Mouse (Mus musculus): ENCODE data around the gene Apol6. TPM values are rescaled to one million over a fixed set of nuclear protein-coding genes. Genes with fewer than 3 reads are reported as not detected.

The Apol6 gene
- polyA plus RNA-seq, 1 experiment from 2014 or later = not detected

DNA sequence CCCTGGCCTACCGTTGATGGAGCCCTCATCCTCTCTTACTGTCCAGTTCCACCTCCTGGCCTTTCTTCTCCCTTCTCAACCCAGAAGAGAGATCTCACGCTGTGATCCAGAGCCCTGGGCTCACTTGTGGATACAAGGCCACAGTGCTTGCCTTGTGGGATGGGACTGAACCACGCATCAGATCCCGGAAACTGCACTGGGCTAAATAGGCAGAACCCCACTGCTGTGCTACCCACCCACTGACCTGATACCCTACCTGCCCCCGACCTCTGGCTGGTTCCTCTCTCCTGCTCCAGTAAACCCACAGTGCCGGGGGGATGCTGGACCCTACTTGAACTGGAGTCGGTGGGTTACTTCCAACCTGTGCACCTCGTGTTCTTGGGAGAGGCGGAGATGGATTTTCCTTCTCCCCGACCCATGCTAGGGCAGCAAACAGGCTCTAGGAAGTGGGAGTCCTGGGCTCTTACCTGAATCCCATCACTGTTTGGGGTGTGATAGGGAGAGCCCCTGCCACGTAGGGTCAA, 26.3 kb downstream of the Apol6 start:
- WGBS = 87% methylated on average over 11 of the region's 11 CpGs
- Histone ChIP-seq H3K36me3 (ENCODE audit: control insufficient read depth, insufficient read depth, low read length) (no peaks in the 10 kb centered on the region), H3K4me3 (ENCODE audit: low read depth, low read length) (no peak overlapping the region), H3K4me2 (ENCODE audit: low read length) (no peak overlapping the region), H3K27me3 (ENCODE audit: control insufficient read depth, insufficient read depth, low read depth, low read length) (no peaks in the 10 kb centered on the region), H3K9ac (ENCODE audit: low read depth, low read length) (no peak overlapping the region), H3K27ac (ENCODE audit: low read length) (no peak overlapping the region), H3K9me3 (replicated peaks; ENCODE audit: control insufficient read depth, low read length, poor library complexity, severe bottlenecking) (no peaks in the 10 kb centered on the region), H3K4me1 (ENCODE audit: control insufficient read depth, insufficient read depth, low read length) (peaks cover 5% of the 10 kb centered on the region; the same call in 1 of the 2 replicates)
- no peak for ATAC-seq

DNA sequence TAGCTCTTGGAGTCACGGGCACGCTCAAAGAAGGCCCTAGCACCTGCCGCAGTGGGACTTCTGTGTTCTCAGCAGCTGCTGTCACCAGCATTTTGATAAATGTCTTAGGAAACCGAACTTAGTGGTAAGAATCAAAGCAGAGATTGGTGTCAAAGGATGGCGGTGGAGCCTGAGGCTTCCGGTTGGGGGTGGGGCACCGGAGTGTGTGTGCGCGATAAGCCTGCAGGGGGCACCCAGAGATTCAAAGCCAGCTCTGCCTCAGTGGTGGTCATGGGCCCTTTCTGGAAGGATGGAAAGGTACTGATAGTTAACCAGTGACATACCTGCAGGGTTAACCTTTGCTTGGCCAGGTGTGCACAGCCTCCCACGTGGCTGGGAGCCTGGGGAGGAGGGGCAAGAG, 27.0 kb downstream of the Apol6 start:
- H3K27me3 ChIP-seq (ENCODE audit: control insufficient read depth, insufficient read depth, low read depth, low read length) = no peaks in the 10 kb centered on the region
- no peak overlapping the region for H3K9ac ChIP-seq (ENCODE audit: low read depth, low read length)
- H3K4me2 ChIP-seq (ENCODE audit: low read length) = peak overlapping the region; percentile 36
- peak; percentile 55 for ATAC-seq
- H3K9me3 ChIP-seq (replicated peaks; ENCODE audit: control insufficient read depth, low read length, poor library complexity, severe bottlenecking) = no peaks in the 10 kb centered on the region
- WGBS = 23% methylated on average over 10 of the region's 10 CpGs
- no peak overlapping the region for H3K4me3 ChIP-seq (ENCODE audit: low read depth, low read length)
- H3K4me1 ChIP-seq (ENCODE audit: control insufficient read depth, insufficient read depth, low read length) = peaks cover 5% of the 10 kb centered on the region; the same call in 1 of the 2 replicates
- H3K36me3 ChIP-seq (ENCODE audit: control insufficient read depth, insufficient read depth, low read length) = peaks cover 2% of the 10 kb centered on the region; the same call in 1 of the 2 replicates
- no peak overlapping the region for H3K27ac ChIP-seq (ENCODE audit: low read length)

DNA sequence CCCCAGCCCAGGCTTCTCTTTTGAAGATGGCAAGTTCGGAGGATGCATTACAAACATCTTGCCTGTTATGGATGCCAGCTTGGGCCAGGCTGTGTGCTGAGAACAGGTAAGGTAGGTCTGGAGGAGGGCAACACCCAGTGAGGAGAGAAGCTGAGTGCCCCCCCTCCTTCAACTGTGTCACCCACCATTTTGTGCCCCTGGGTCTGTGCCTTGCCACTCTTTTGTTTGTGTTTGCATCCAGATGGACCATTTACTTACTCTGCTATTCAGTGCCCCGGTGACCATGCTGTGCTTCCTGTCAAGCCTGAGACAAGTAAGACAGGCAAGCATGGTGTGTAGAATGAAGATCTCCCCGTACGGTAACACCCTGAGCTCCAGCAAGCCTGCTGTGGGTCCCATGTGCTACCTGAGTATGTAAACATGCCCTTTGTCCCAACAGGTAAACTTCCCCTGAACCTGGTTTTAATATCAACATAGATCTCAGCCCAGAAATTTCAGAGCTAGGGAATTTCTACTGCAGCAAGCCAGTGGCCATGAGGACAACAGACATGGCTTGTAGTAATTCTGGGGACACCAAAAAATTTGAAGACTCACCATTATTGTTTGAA, 28.1 kb downstream of the Apol6 start:
- 75% methylated on average over 4 of the region's 4 CpGs for WGBS
- Histone ChIP-seq H3K9ac (ENCODE audit: low read depth, low read length) (no peak overlapping the region), H3K4me2 (ENCODE audit: low read length) (no peak overlapping the region), H3K27ac (ENCODE audit: low read length) (no peak overlapping the region), H3K27me3 (ENCODE audit: control insufficient read depth, insufficient read depth, low read depth, low read length) (no peaks in the 10 kb centered on the region), H3K9me3 (replicated peaks; ENCODE audit: control insufficient read depth, low read length, poor library complexity, severe bottlenecking) (no peaks in the 10 kb centered on the region), H3K36me3 (ENCODE audit: control insufficient read depth, insufficient read depth, low read length) (peaks cover 3% of the 10 kb centered on the region), H3K4me1 (ENCODE audit: control insufficient read depth, insufficient read depth, low read length) (peaks cover 5% of the 10 kb centered on the region; the same call in 1 of the 2 replicates), H3K4me3 (ENCODE audit: low read depth, low read length) (no peak overlapping the region)
- no peak; the same call in 1 of the 2 replicates for ATAC-seq

DNA sequence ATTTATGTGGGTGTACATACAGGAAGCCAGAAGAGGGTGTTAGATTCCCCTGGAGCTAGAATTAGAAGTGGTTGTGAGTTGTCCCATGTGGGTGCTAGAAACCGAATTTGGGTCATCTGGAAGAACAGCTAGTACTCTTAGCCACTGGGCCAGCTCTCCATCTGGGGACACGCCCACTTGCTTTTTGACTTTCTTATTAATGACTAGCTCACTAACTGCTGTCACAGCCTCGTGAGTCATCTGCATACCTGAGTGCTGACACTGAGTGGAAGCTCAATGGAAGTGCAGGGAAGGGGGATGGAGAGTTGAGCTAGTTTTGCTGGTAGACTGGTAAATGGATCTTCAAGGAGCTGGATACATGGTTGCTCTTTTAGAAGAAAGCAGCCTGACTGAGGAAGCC, 32.0 kb downstream of the Apol6 start:
- WGBS = 92% methylated on average over 3 of the region's 3 CpGs
- Histone ChIP-seq H3K27me3 (ENCODE audit: control insufficient read depth, insufficient read depth, low read depth, low read length) (no peaks in the 10 kb centered on the region), H3K36me3 (ENCODE audit: control insufficient read depth, insufficient read depth, low read length) (peaks cover 11% of the 10 kb centered on the region), H3K9ac (ENCODE audit: low read depth, low read length) (no peak overlapping the region), H3K9me3 (replicated peaks; ENCODE audit: control insufficient read depth, low read length, poor library complexity, severe bottlenecking) (no peaks in the 10 kb centered on the region), H3K4me1 (ENCODE audit: control insufficient read depth, insufficient read depth, low read length) (peaks cover 10% of the 10 kb centered on the region; the same call in 1 of the 2 replicates), H3K4me3 (ENCODE audit: low read depth, low read length) (no peak overlapping the region), H3K27ac (ENCODE audit: low read length) (no peak overlapping the region), H3K4me2 (ENCODE audit: low read length) (no peak overlapping the region)
- ATAC-seq = no peak

DNA sequence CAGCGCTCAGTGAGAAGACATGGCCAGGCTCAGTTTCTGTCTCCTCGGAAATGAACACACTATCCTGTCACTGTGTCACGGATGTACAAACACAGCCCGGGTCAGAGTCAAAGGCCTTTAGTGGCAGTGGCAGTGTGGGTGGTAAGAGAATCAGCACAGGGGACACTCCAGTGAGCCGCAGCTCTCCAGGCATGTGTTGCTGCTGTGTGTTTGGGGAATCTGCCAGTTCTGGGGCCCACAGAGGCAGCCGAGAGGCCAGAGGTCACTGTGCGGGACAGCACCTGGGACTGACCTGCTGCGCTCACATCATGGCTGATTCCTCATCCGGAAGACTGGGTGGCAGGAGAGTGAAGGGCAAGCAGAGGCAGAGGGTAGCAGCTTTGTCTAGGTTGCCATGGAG, 33.4 kb downstream of the Apol6 start:
- H3K36me3 ChIP-seq (ENCODE audit: control insufficient read depth, insufficient read depth, low read length) = peaks cover 16% of the 10 kb centered on the region
- 91% methylated on average over 9 of the region's 9 CpGs for WGBS

DNA sequence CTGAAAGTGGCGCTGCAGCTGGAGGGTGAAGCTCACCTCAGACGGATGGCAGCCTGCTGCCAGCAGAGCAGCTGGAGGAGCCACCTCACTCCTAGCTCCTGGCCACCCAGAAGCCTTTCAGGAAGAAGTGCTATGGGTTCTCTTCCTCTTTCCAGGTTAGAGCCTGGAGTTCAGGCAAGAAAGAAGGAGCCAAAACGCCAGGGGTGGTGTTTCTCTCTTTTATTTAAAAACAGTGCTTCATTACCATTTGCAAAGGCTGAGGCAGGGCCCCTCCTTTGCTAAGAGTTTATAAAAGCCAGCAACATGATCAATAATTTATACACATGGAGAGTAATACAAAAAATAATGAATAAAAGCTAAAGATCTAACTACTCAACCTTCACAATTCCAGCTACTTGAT, 34.3 kb downstream of the Apol6 start:
- ATAC-seq = no peak
- Histone ChIP-seq H3K4me3 (ENCODE audit: low read depth, low read length) (no peak overlapping the region), H3K4me2 (ENCODE audit: low read length) (no peak overlapping the region), H3K9me3 (replicated peaks; ENCODE audit: control insufficient read depth, low read length, poor library complexity, severe bottlenecking) (no peaks in the 10 kb centered on the region), H3K27ac (ENCODE audit: low read length) (no peak overlapping the region), H3K9ac (ENCODE audit: low read depth, low read length) (no peak overlapping the region), H3K27me3 (ENCODE audit: control insufficient read depth, insufficient read depth, low read depth, low read length) (no peaks in the 10 kb centered on the region), H3K4me1 (ENCODE audit: control insufficient read depth, insufficient read depth, low read length) (peaks cover 8% of the 10 kb centered on the region; the same call in 1 of the 2 replicates), H3K36me3 (ENCODE audit: control insufficient read depth, insufficient read depth, low read length) (peaks cover 22% of the 10 kb centered on the region)
- WGBS = 51% methylated on average over 3 of the region's 3 CpGs

More for the DNA sequence above, 33.4 kb downstream of the Apol6 start:
- Histone ChIP-seq H3K4me1 (ENCODE audit: control insufficient read depth, insufficient read depth, low read length) (peaks cover 8% of the 10 kb centered on the region; the same call in 1 of the 2 replicates), H3K9ac (ENCODE audit: low read depth, low read length) (no peak overlapping the region), H3K9me3 (replicated peaks; ENCODE audit: control insufficient read depth, low read length, poor library complexity, severe bottlenecking) (no peaks in the 10 kb centered on the region), H3K27ac (ENCODE audit: low read length) (no peak overlapping the region), H3K4me2 (ENCODE audit: low read length) (no peak overlapping the region), H3K27me3 (ENCODE audit: control insufficient read depth, insufficient read depth, low read depth, low read length) (no peaks in the 10 kb centered on the region), H3K4me3 (ENCODE audit: low read depth, low read length) (no peak overlapping the region)
- ATAC-seq = no peak

DNA sequence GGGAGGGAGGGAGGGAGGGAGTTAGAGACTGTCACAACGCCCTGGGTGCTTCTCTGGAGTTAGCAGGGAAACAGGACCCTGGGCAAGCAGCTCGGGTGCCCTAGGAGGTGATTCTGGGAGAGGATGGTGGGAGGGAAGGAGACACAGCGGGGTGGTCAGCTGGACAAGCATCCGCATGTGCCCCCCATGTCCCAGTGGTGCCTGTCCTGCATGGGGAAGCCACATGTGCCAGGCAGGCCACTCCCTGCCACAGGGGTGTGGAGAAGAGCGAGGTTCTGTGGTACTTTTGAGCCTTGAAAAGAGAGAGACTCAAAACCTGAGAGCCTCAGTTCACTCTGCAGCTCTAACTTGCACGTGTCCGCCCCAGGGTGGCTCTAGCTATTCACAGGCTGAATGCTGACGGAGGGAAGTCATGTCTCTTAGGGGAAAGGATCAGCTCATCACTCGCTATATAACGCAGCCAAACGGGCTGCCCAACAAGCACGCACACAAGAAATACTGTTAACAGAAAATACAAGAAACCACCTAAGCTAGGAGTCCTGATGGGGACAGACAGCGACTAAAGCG, 34.8 kb downstream of the Apol6 start:
- Histone ChIP-seq H3K9ac (ENCODE audit: low read depth, low read length) (no peak overlapping the region), H3K27me3 (ENCODE audit: control insufficient read depth, insufficient read depth, low read depth, low read length) (no peaks in the 10 kb centered on the region), H3K27ac (ENCODE audit: low read length) (no peak overlapping the region), H3K4me2 (ENCODE audit: low read length) (no peak overlapping the region), H3K4me1 (ENCODE audit: control insufficient read depth, insufficient read depth, low read length) (peaks cover 8% of the 10 kb centered on the region; the same call in 1 of the 2 replicates), H3K4me3 (ENCODE audit: low read depth, low read length) (no peak overlapping the region), H3K9me3 (replicated peaks; ENCODE audit: control insufficient read depth, low read length, poor library complexity, severe bottlenecking) (no peaks in the 10 kb centered on the region), H3K36me3 (ENCODE audit: control insufficient read depth, insufficient read depth, low read length) (peaks cover 22% of the 10 kb centered on the region)
- WGBS = 54% methylated on average over 14 of the region's 14 CpGs
- no peak for ATAC-seq

DNA sequence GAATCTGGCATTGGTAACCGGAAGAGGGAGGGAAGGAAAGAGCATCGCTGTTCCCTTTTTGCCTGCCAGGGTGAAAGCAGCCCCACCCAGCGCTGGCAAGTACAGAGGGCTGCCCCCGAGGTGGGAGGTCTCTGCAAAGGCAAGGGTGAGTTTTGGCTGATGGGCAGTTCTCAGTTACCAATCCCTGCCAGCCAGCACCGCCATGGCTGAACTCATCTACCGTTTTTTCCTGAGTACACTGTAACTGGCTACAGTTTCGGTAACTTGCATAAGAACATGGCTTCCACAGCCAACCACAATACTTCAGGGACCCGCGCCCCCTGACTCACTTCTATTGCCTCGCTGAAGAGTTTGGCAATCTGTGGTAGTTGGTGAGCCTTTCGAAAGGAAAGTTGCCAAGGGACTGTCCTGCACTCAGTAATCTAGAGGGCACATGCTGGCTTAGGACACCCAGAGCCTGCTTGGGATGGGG, 35.4 kb downstream of the Apol6 start:
- Histone ChIP-seq H3K27me3 (ENCODE audit: control insufficient read depth, insufficient read depth, low read depth, low read length) (no peaks in the 10 kb centered on the region), H3K4me2 (ENCODE audit: low read length) (no peak overlapping the region), H3K9me3 (replicated peaks; ENCODE audit: control insufficient read depth, low read length, poor library complexity, severe bottlenecking) (no peaks in the 10 kb centered on the region), H3K4me3 (ENCODE audit: low read depth, low read length) (no peak overlapping the region), H3K36me3 (ENCODE audit: control insufficient read depth, insufficient read depth, low read length) (peaks cover 23% of the 10 kb centered on the region), H3K27ac (ENCODE audit: low read length) (no peak overlapping the region), H3K4me1 (ENCODE audit: control insufficient read depth, insufficient read depth, low read length) (peaks cover 8% of the 10 kb centered on the region; the same call in 1 of the 2 replicates), H3K9ac (ENCODE audit: low read depth, low read length) (no peak overlapping the region)
- WGBS = 67% methylated on average over 11 of the region's 11 CpGs
- ATAC-seq = no peak

DNA sequence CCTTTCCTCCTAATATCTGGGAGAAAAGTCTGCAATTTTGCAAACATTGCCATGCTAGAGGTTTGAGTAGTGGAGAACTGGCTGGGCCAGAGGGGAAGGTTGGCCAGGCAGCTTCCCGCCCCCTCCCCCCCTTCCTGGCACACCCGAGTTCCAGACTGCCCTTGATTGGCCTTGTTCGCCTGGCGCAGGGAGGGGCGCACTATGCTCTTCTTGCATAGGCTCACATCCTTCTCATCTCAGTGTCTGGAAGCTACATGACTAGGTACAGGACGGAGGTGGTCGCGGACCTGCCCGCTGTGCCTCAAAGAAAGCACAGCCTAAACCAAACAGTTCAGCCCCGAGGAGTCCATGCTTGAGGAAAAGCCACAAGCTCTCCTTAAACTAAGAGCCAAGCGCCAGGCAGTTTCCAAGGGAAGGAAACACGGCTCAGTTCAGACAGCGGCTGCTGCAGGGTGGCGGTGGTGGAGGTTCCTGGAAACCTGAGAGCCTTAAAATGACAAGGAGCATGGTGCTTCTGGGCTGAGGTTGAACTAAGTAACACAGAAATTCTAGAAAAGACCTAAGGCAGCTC, 36.2 kb downstream of the Apol6 start:
- Histone ChIP-seq H3K4me3 (ENCODE audit: low read depth, low read length) (no peak overlapping the region), H3K4me2 (ENCODE audit: low read length) (no peak overlapping the region), H3K27me3 (ENCODE audit: control insufficient read depth, insufficient read depth, low read depth, low read length) (no peaks in the 10 kb centered on the region), H3K27ac (ENCODE audit: low read length) (no peak overlapping the region), H3K4me1 (ENCODE audit: control insufficient read depth, insufficient read depth, low read length) (peaks cover 8% of the 10 kb centered on the region; the same call in 1 of the 2 replicates), H3K9me3 (replicated peaks; ENCODE audit: control insufficient read depth, low read length, poor library complexity, severe bottlenecking) (no peaks in the 10 kb centered on the region), H3K36me3 (ENCODE audit: control insufficient read depth, insufficient read depth, low read length) (peaks cover 31% of the 10 kb centered on the region), H3K9ac (ENCODE audit: low read depth, low read length) (no peak overlapping the region)
- WGBS = 83% methylated on average over 14 of the region's 14 CpGs
- no peak for ATAC-seq
